Mouse (Mus musculus) intestine, embryonic 14.5 days (tissue): ENCODE results near the gene Fam98c. TPM values are rescaled to one million over a fixed set of nuclear protein-coding genes. Genes with fewer than 3 reads are reported as not detected.
"Not testable (repeated sequence)": the region's sequence is repeated elsewhere in the genome, so short reads cannot be mapped to it uniquely, and the experiment has no call there.

Experiments
- ATAC-seq: fragments of 200-750 bp; cut with Nextera tagmentation; replicated peaks from 2 replicates; pipeline ENCODE4 v1.8.0; 2017; ENCODE audit warnings: low read depth, moderate number of reproducible peaks, moderate TSS enrichment, moderate library complexity; ENCODE audit not compliant: low FRiP score, low TSS enrichment
- DNase-seq: peaks from one replicate; pipeline ENCODE4 v3.0.0-alpha.2; 2018; ENCODE audit warnings: low spot score
- H3K27ac ChIP-seq: fragments of 300-500 bp; sonication (generic); 2 replicates; pipeline ENCODE4 v1.5.1; 2014; ENCODE audit warnings: low read depth, mild to moderate bottlenecking, control low read depth
- H3K27me3 ChIP-seq: fragments of 300-500 bp; sonication (generic); replicated peaks from 2 replicates; pipeline ENCODE4 v1.6.1; 2014; ENCODE audit warnings: low read length, control low read depth; ENCODE audit not compliant: control insufficient read depth, insufficient read depth
- H3K36me3 ChIP-seq: fragments of 300-500 bp; sonication (generic); 2 replicates; pipeline ENCODE4 v1.6.1; 2014; ENCODE audit warnings: low read length, control low read depth; ENCODE audit not compliant: control insufficient read depth, insufficient read depth
- H3K4me1 ChIP-seq: fragments of 300-500 bp; sonication (generic); replicated peaks from 2 replicates; pipeline ENCODE4 v1.6.1; 2014; ENCODE audit warnings: low read length, control low read depth, mixed read lengths; ENCODE audit not compliant: control insufficient read depth, insufficient read depth
- H3K4me2 ChIP-seq: fragments of 300-500 bp; sonication (generic); 2 replicates; pipeline ENCODE4 v1.6.1; 2014; ENCODE audit warnings: low read length
- H3K4me3 ChIP-seq: fragments of 300-500 bp; sonication (generic); 2 replicates; pipeline ENCODE4 v1.5.1; 2014; ENCODE audit warnings: low read depth, low read length, control low read depth, mixed read lengths
- H3K9ac ChIP-seq: fragments of 300-500 bp; sonication (generic); 2 replicates; pipeline ENCODE4 v1.6.1; 2014; ENCODE audit warnings: mild to moderate bottlenecking, low read length
- H3K9me3 ChIP-seq: fragments of 300-500 bp; sonication (generic); 2 replicates; pipeline ENCODE4 v1.6.1; 2016; ENCODE audit warnings: low read length, control low read depth; ENCODE audit not compliant: control insufficient read depth
- WGBS: fragments of 180-500 bp; shearing (Covaris S2); extraction: QIAGEN DNeasy Blood & Tissue Kit; methylation state at CpG from one replicate; pipeline ENCODE4 v1.1.7; 2014; 5-methylcytosine and 5-hydroxymethylcytosine counted together
- polyA plus RNA-seq: library from polyadenylated mRNA; unstranded; fragments of >200 nt; fragmentation: Nextera tagmentation; extraction: Ambion mirVana; gene quantifications from 2 replicates; pipeline ENCODE4 v1.2.1, GENCODE M21; 2014

Fam98c gene
- 25.9 and 26.1 TPM in 2 replicates for polyA plus RNA-seq

DNA sequence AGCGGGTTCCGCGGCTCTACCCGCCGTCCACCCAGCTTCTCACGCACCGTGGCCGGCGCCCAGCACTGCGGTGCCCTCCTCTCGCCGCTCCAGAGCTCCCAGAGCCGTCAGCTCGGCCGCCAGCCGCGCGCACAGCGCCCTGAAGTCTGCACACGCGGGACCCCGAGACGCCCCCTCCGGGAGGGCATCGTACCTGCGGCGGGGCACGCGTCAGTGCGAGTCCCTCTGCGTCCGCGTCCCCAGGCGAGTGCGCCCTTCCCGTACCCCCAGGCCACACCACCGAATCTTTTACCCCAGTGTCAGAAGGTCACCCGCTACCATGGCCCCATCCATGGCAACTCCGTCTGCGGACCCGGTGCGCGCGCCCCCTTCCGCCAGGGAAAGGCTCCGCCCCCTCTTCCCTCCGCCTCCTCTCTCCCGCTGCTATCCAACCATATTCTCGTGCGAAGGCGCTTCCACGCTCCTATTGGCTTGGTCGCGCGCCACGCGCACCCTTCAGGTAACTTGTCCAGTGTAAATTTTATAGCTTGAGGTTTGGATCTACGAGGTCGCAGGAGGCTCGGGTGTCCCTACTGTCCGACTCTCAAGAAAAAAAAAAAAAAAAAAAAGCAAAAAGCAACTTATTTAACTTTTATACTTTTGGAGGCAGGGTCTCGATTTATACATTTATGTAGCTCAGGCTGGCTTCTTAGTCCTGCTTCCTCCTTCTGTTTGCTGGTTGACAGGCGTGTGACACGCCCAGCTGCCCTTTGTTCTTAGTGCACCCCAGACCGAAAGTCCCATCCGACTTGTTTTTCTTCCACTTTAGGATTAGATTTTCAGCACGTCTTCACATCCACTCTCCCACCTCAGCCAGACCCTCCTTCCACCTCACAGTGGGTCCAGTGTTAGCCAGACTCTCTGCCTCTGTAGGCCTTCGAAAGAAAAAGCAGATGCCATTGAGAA is at the start of gene Fam98c:
Gene Fam98c (minus strand): TSS at position 397 of the 945 bp plus-strand sequence.
- Histone ChIP-seq H3K27ac (peak within 1 kb of the TSS; percentile 75), H3K36me3 (no peaks in the 10 kb centered on the region), H3K4me3 (peak within 1 kb of the TSS; percentile 71), H3K9me3 (peaks cover 5% of the 10 kb centered on the region; the same call in 1 of the 2 replicates), H3K4me1 (no peaks in the 10 kb centered on the region; the same call in 1 of the 2 replicates), H3K27me3 (peaks cover 14% of the 10 kb centered on the region), H3K4me2 (peak within 1 kb of the TSS; percentile 81), H3K9ac (peak within 1 kb of the TSS; percentile 51)
- WGBS, result 3% methylated on average over 66 of the region's 68 CpGs
- ATAC-seq (peak; percentile 86), DNase-seq (peak; percentile 91)

DNA sequence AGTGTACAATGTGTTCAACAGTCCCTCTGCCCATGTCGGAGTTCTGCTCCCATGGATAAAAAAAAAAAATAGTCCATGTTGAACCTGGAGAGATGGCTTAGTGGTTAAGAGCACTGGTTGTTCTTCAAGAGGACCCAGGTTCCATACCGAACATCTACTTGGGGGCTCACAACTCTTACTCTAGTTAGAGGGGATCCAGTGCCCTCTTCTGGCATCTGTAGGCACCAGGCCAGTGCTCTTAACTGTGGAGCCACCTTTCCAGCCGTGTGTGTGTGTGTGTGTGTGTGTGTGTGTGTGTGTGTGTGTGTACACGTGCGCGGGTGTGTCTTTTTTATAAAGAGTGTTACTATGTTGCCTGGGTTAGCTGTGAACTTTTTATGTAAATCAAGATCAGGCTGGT is 46.5 kb upstream of the Fam98c start:
- H3K27me3 ChIP-seq, result no peaks in the 10 kb centered on the region
- H3K27ac ChIP-seq, result no peak overlapping the region
- no peak overlapping the region for H3K4me2 ChIP-seq
- no peak for ATAC-seq
- no peaks in the 10 kb centered on the region for H3K36me3 ChIP-seq
- no peaks in the 10 kb centered on the region for H3K9me3 ChIP-seq
- H3K4me1 ChIP-seq, result no peaks in the 10 kb centered on the region
- no peak overlapping the region for H3K4me3 ChIP-seq
- no peak for DNase-seq
- no peak overlapping the region for H3K9ac ChIP-seq
- WGBS, result 83% methylated on average over 6 of the region's 6 CpGs

DNA sequence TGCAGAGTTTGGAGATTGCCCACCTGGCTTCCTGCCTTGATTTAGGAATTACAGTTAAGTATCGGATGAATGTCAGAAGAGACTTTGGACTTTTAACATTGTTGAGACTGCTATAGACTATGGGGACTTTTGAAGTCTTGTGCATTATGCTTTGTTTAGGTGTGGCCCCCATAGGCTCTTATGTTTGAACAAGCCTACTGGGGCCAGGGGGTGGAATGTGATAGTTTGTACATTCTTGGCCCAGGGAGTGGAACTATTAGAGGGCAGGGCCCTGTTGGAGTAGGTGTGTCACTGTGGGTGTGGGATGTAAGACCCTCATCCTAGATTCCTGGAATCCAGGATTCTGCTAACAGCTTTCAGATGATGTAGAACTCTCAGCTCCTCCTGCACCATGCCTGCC is 38.2 kb upstream of the Fam98c start:
- H3K4me2 ChIP-seq, H3K9me3 ChIP-seq, H3K9ac ChIP-seq, H3K36me3 ChIP-seq, DNase-seq, H3K27me3 ChIP-seq, H3K27ac ChIP-seq, H3K4me3 ChIP-seq, H3K4me1 ChIP-seq: not testable (repeated sequence)
- ATAC-seq, result peak; percentile 53
- WGBS, result 90% methylated on average over 1 of the region's 1 CpGs

- not testable (repeated sequence) for H3K9ac ChIP-seq, H3K9me3 ChIP-seq, H3K27me3 ChIP-seq, DNase-seq, H3K4me2 ChIP-seq, H3K4me3 ChIP-seq, H3K27ac ChIP-seq, H3K36me3 ChIP-seq, ATAC-seq
- H3K4me1 ChIP-seq, result peaks cover 14% of the 10 kb centered on the region
- whole genome bisulfite sequencing, result 86% methylated on average over 4 of the region's 4 CpGs
Observed at GRCm38 (mm10) chr7:29181323-29181722, 25.3 kb upstream of the Fam98c start.

GRCm38 (mm10) chr7:29180854-29181236 is 24.8 kb upstream of the Fam98c start:
- ATAC-seq (peak; percentile 13; the same call in 1 of the 2 replicates), DNase-seq (no peak)
- Histone ChIP-seq H3K9ac (no peak overlapping the region), H3K4me1 (peaks cover 14% of the 10 kb centered on the region), H3K4me2 (peak overlapping the region; percentile 56), H3K4me3 (peak overlapping the region; percentile 97), H3K27ac (no peak overlapping the region), H3K27me3 (no peaks in the 10 kb centered on the region), H3K9me3 (no peaks in the 10 kb centered on the region), H3K36me3 (peaks cover 15% of the 10 kb centered on the region)
- 42% methylated on average over 5 of the region's 5 CpGs for WGBS

GRCm38 (mm10) chr7:29180077-29180853 is 24.2 kb upstream of the Fam98c start, which contains the start of gene Psmd8:
Gene Psmd8 (minus strand): TSS chr7:29180701.
- H3K27me3 ChIP-seq, result no peaks in the 10 kb centered on the region
- under 1% methylated on average over 62 of the region's 62 CpGs for WGBS
- ATAC-seq, result peak; percentile 93
- peak within 1 kb of the TSS; percentile 97 for H3K4me3 ChIP-seq
- H3K9me3 ChIP-seq, result no peaks in the 10 kb centered on the region
- peak within 1 kb of the TSS; percentile 79 for H3K4me2 ChIP-seq
- peak within 1 kb of the TSS; percentile 72 for H3K9ac ChIP-seq
- H3K4me1 ChIP-seq, result peaks cover 14% of the 10 kb centered on the region
- peak; percentile 94 for DNase-seq
- H3K27ac ChIP-seq, result peak within 1 kb of the TSS; percentile 40; the same call in 1 of the 2 replicates
- peaks cover 20% of the 10 kb centered on the region for H3K36me3 ChIP-seq

GRCm38 (mm10) chr7:29179323-29179722 is 23.3 kb upstream of the Fam98c start:
- Histone ChIP-seq H3K27ac (peak overlapping the region; percentile 40; the same call in 1 of the 2 replicates), H3K9me3 (no peaks in the 10 kb centered on the region), H3K4me2 (peak overlapping the region; percentile 79), H3K4me3 (peak overlapping the region; percentile 97), H3K36me3 (peaks cover 30% of the 10 kb centered on the region), H3K27me3 (0 out of 2 replicates have a peak, but pooled peaks cover 2% of the 10 kb centered on the region), H3K4me1 (peaks cover 14% of the 10 kb centered on the region), H3K9ac (peak overlapping the region; percentile 72)
- ATAC-seq (no peak), DNase-seq (no peak)
- WGBS, result 34% methylated on average over 7 of the region's 7 CpGs

GRCm38 (mm10) chr7:29178106-29178505 is 22.1 kb upstream of the Fam98c start:
- H3K27ac ChIP-seq, result no peak overlapping the region
- DNase-seq, result no peak
- peaks cover 14% of the 10 kb centered on the region for H3K4me1 ChIP-seq
- no peak overlapping the region for H3K4me2 ChIP-seq
- H3K9me3 ChIP-seq, result no peaks in the 10 kb centered on the region
- 92% methylated on average over 4 of the region's 4 CpGs for WGBS
- H3K4me3 ChIP-seq, result no peak overlapping the region
- no peak for ATAC-seq
- peaks cover 41% of the 10 kb centered on the region for H3K36me3 ChIP-seq
- no peak overlapping the region for H3K9ac ChIP-seq
- peaks cover 14% of the 10 kb centered on the region for H3K27me3 ChIP-seq
